Mouse (Mus musculus) spleen, adult 2 months (tissue): Measurements from ENCODE around the gene Zbtb20. TPM values are rescaled to one million over a fixed set of nuclear protein-coding genes. Genes with fewer than 3 reads are reported as not detected.

Source experiments
- DNase-seq, 2 experiments: peaks; one replicate each; pipeline versions ENCODE4 v3.0.0 to v3.0.0-alpha.2; 2012 to 2021; ENCODE audit warnings: low spot score in 2 of 2, low read depth in 1 of 2
- H3K27ac ChIP-seq: fragments of 200-500 bp; 2 replicates; pipeline ENCODE4 v1.5.1; 2012; ENCODE audit warnings: low read length, inconsistent platforms; ENCODE audit not compliant: insufficient read depth
- H3K27me3 ChIP-seq: fragments of 200-500 bp; 2 replicates; pipeline ENCODE4 v1.6.1; 2012; ENCODE audit warnings: mild to moderate bottlenecking, moderate library complexity, low read length, inconsistent platforms; ENCODE audit not compliant: control insufficient read depth, insufficient read depth
- H3K36me3 ChIP-seq: fragments of 200-500 bp; 2 replicates; pipeline ENCODE4 v1.6.1; 2012; ENCODE audit warnings: mild to moderate bottlenecking, low read length, inconsistent platforms; ENCODE audit not compliant: control insufficient read depth, insufficient read depth
- H3K4me1 ChIP-seq: fragments of 200-500 bp; 2 replicates; pipeline ENCODE4 v1.6.1; 2011; ENCODE audit warnings: inconsistent platforms; ENCODE audit not compliant: control insufficient read depth, insufficient read depth, insufficient read length
- H3K4me3 ChIP-seq: fragments of 200-500 bp; 2 replicates; pipeline ENCODE4 v1.5.1; 2011; ENCODE audit warnings: mild to moderate bottlenecking, inconsistent platforms; ENCODE audit not compliant: insufficient read depth, insufficient read length; ENCODE audit errors: extremely low read depth
- CTCF ChIP-seq: fragments of 200-500 bp; IDR thresholded peaks from 2 replicates; pipeline ENCODE4 v1.5.1; 2011; ENCODE audit warnings: mild to moderate bottlenecking, inconsistent platforms; ENCODE audit not compliant: insufficient read depth, insufficient read length, insufficient replicate concordance; ENCODE audit errors: extremely low read depth
- POLR2A ChIP-seq: fragments of 200-500 bp; IDR thresholded peaks from 2 replicates; pipeline ENCODE4 v1.6.1; 2011; ENCODE audit warnings: low read depth, low read length, inconsistent platforms
- WGBS: fragments of 180-500 bp; shearing (Covaris S2); methylation state at CpG from one replicate; pipeline ENCODE4 v1.1.7; 2018; 5-methylcytosine and 5-hydroxymethylcytosine counted together
- polyA plus RNA-seq: library from polyadenylated mRNA; depleted of rRNA; stranded (reverse); fragments of >200 nt; gene quantifications from 2 replicates; pipeline ENCODE4 v1.2.3, GENCODE M21; 2012

Gene Zbtb20
- polyA plus RNA-seq, 1 experiment, result 8.6 TPM

- no peak for DNase-seq
- H3K4me1 ChIP-seq, result no peaks in the 10 kb centered on the region
- H3K27me3 ChIP-seq, result no peaks in the 10 kb centered on the region
- TF ChIP-seq POLR2A (no peak), CTCF (no peak)
- H3K36me3 ChIP-seq, result no peaks in the 10 kb centered on the region
- H3K4me3 ChIP-seq, result no peak overlapping the region
- H3K27ac ChIP-seq, result no peak overlapping the region
- WGBS, result 89% methylated on average over 2 of the region's 2 CpGs
Measured at GRCm38 (mm10) chr16:43026351-43026750, 150.7 kb downstream of the Zbtb20 start.

- WGBS, result 91% methylated on average over 3 of the region's 3 CpGs
- H3K27ac ChIP-seq, result no peak overlapping the region
- H3K4me1 ChIP-seq, result no peaks in the 10 kb centered on the region
- no peak for DNase-seq
- no peaks in the 10 kb centered on the region for H3K27me3 ChIP-seq
- no peak for TF ChIP-seq POLR2A
- no peak for TF ChIP-seq CTCF
- no peak overlapping the region for H3K4me3 ChIP-seq
- no peaks in the 10 kb centered on the region for H3K36me3 ChIP-seq
Measured at GRCm38 (mm10) chr16:43029243-43029642, 153.6 kb downstream of the Zbtb20 start.

DNA sequence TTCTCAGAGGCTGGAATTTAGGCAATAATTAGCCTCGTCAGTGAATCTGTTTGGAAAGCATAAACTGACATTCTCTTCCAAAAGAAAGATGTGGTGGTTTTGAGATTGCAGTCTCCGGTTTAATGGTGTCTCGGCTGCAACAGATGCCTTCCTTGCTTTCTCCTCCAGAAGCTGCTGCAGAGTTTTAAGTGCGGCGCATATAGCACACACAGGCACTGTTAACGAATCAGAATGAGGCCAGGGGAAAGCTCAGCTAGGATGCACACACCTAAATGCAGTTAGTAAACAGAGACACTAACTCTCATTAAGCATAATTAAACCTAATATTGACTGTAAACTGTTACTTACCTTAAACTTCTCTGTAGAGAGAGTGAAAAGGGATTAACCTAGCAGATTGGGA is 160.0 kb downstream of the Zbtb20 start:
- TF ChIP-seq POLR2A (no peak), CTCF (no peak)
- no peak overlapping the region for H3K27ac ChIP-seq
- 96% methylated on average over 6 of the region's 6 CpGs for WGBS
- no peaks in the 10 kb centered on the region for H3K27me3 ChIP-seq
- H3K36me3 ChIP-seq, result no peaks in the 10 kb centered on the region
- no peak overlapping the region for H3K4me3 ChIP-seq
- no peak for DNase-seq
- H3K4me1 ChIP-seq, result no peaks in the 10 kb centered on the region

GRCm38 (mm10) chr16:43036510-43036909 is 160.8 kb downstream of the Zbtb20 start:
- H3K27ac ChIP-seq, result no peak overlapping the region
- WGBS, result 90% methylated on average over 5 of the region's 5 CpGs
- DNase-seq, result no peak
- no peak overlapping the region for H3K4me3 ChIP-seq
- TF ChIP-seq POLR2A, result no peak
- TF ChIP-seq CTCF, result no peak
- H3K36me3 ChIP-seq, result no peaks in the 10 kb centered on the region
- no peaks in the 10 kb centered on the region for H3K27me3 ChIP-seq
- no peaks in the 10 kb centered on the region for H3K4me1 ChIP-seq

DNA sequence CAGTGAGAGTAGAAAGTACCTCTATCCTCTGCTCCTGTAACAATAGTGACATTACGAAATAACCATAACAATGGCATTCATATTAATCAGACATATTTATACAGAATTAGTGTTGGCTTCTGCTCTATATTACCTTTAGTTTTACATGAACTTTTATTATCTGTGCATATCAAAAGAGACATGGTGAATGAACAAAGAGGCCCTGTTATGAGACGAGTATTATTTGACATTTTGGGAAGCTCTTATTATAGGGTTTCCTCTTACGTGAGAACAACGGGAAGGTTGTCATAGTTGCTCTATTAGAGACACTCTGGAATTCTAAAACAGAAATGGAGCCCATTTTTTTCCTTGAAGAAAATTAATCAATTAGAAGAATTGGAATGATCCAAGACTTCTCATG is 161.6 kb downstream of the Zbtb20 start:
- no peak overlapping the region for H3K27ac ChIP-seq
- no peaks in the 10 kb centered on the region for H3K4me1 ChIP-seq
- H3K4me3 ChIP-seq, result no peak overlapping the region
- 96% methylated on average over 4 of the region's 4 CpGs for WGBS
- no peak for TF ChIP-seq POLR2A
- no peak for TF ChIP-seq CTCF
- H3K36me3 ChIP-seq, result no peaks in the 10 kb centered on the region
- DNase-seq, result no peak
- no peaks in the 10 kb centered on the region for H3K27me3 ChIP-seq

GRCm38 (mm10) chr16:43045611-43046010 is 169.9 kb downstream of the Zbtb20 start:
- no peak for DNase-seq
- TF ChIP-seq CTCF, result no peak
- TF ChIP-seq POLR2A, result no peak
- Histone ChIP-seq H3K27ac (no peak overlapping the region), H3K27me3 (no peaks in the 10 kb centered on the region), H3K36me3 (no peaks in the 10 kb centered on the region), H3K4me1 (no peaks in the 10 kb centered on the region), H3K4me3 (no peak overlapping the region)

- TF ChIP-seq CTCF, result no peak
- no peak for TF ChIP-seq POLR2A
- H3K4me3 ChIP-seq, result no peak overlapping the region
- over 99% methylated on average over 3 of the region's 3 CpGs for WGBS
- no peaks in the 10 kb centered on the region for H3K36me3 ChIP-seq
- H3K27ac ChIP-seq, result no peak overlapping the region
- H3K4me1 ChIP-seq, result no peaks in the 10 kb centered on the region
- DNase-seq, result no peak
- H3K27me3 ChIP-seq, result no peaks in the 10 kb centered on the region
Measured at GRCm38 (mm10) chr16:43046686-43047085, 171.0 kb downstream of the Zbtb20 start.

GRCm38 (mm10) chr16:43069666-43070295 is 194.1 kb downstream of the Zbtb20 start:
- no peak overlapping the region for H3K4me3 ChIP-seq
- no peaks in the 10 kb centered on the region for H3K4me1 ChIP-seq
- DNase-seq, result no peak
- no peaks in the 10 kb centered on the region for H3K27me3 ChIP-seq
- no peaks in the 10 kb centered on the region for H3K36me3 ChIP-seq
- H3K27ac ChIP-seq, result no peak overlapping the region
- WGBS, result 97% methylated on average over 3 of the region's 3 CpGs
- no peak for TF ChIP-seq CTCF
- no peak for TF ChIP-seq POLR2A
